Mouse (Mus musculus) megakaryocyte progenitor cell, adult 5-6 weeks (primary cell): ENCODE measurements at regions not wholly inside any gene's neighbourhood (a gene's known extent, or its start where the extent isn't known, plus 50 kb on each side); places are given as distances from the start of the nearest gene placed in this dataset.

Experiments
- ATAC-seq: replicated peaks from 2 replicates; pipeline ENCODE4 v1.8.0; 2016; ENCODE audit warnings: mild to moderate bottlenecking, moderate TSS enrichment, inconsistent platforms; ENCODE audit not compliant: poor library complexity

- ATAC-seq = no peak
Measured at GRCm38 (mm10) chr5:106789136-106789535, 92.0 kb upstream of the Zfp644 start.

GRCm38 (mm10) chr5:106785065-106785464 lies 88.0 kb upstream of the Zfp644 start:
- ATAC-seq = peak; percentile 77

- ATAC-seq = no peak
Measured at GRCm38 (mm10) chr5:106783864-106784609, 87.0 kb upstream of the Zfp644 start.

GRCm38 (mm10) chr5:106780749-106781148 lies 83.7 kb upstream of the Zfp644 start:
- ATAC-seq = no peak

- ATAC-seq = no peak
Measured at GRCm38 (mm10) chr5:106778176-106778781, 81.2 kb upstream of the Zfp644 start.

- ATAC-seq = no peak
Measured at GRCm38 (mm10) chr5:106775010-106775693, 78.1 kb upstream of the Zfp644 start.

- no peak for ATAC-seq
Measured at GRCm38 (mm10) chr5:106773201-106773934, 76.3 kb upstream of the Zfp644 start.

- ATAC-seq = peak; percentile 76
Measured at GRCm38 (mm10) chr5:106771029-106771428, 73.9 kb upstream of the Zfp644 start.

GRCm38 (mm10) chr5:106765335-106765734 lies 68.2 kb upstream of the Zfp644 start:
- no peak for ATAC-seq

GRCm38 (mm10) chr5:106763283-106763682 lies 66.2 kb upstream of the Zfp644 start:
- ATAC-seq = no peak

- ATAC-seq = no peak
Measured at GRCm38 (mm10) chr5:106758036-106758435, 60.9 kb upstream of the Zfp644 start.

GRCm38 (mm10) chr5:106757436-106757835 lies 60.3 kb upstream of the Zfp644 start:
- ATAC-seq = peak; percentile 17; the same call in 1 of the 2 replicates

GRCm38 (mm10) chr5:106756937-106757371 lies 59.9 kb upstream of the Zfp644 start:
- ATAC-seq = peak; percentile 55

- ATAC-seq = no peak
Measured at GRCm38 (mm10) chr5:106753289-106753688, 56.2 kb upstream of the Zfp644 start.

GRCm38 (mm10) chr5:106750168-106750567 lies 53.1 kb upstream of the Zfp644 start:
- ATAC-seq = peak; percentile 61

- no peak for ATAC-seq
Measured at GRCm38 (mm10) chr5:106748527-106749138, 51.5 kb upstream of the Zfp644 start.
